ENCODE assay signal across 10 mouse cellular contexts in the genomic region with DNA sequence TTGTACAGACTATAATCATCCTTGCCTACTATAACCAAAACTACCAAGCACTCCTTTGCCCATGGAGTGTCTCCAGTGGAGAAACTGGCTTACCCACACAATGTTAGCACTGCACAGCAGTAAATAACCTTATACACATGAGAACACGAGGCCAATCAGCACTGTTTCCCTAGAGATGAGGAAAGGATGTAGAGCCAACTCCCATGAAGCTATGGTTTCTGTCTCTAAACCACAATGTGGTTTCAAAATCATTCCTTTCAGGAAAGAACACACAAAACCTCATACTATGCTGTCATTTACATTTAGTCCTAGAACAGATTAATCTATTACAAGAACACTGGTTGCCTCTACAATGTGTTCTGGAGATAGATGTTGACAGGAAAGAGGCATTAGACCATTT. TPM values are rescaled to one million over a fixed set of nuclear protein-coding genes. Genes with fewer than 3 reads are reported as not detected.
A peak's percentile ranks its signal among the peaks of the same experiment; 100 is the strongest.
DNase-seq lines count a peak whose midpoint lies in the region; ATAC-seq lines count a peak whose summit lies in the region.
"Had no signal": no experiment of that assay in that cellular context is flagged by ENCODE, and none has a peak within 500 bp of the region (broad histone marks: within the 10 kb centered on the region; RNA-seq: fewer than 3 reads in every experiment).

No protein-coding gene starts in this region.

- H3K9me3 ChIP-seq in liver, embryonic 11.5 days (ENCODE audit: control insufficient read depth, low read length): no peaks in the 10 kb centered on the region
- no peaks in the 10 kb centered on the region for H3K9me3 ChIP-seq in hindbrain, embryonic 13.5 days
- no peaks in the 10 kb centered on the region for H3K9me3 ChIP-seq in midbrain, embryonic 16.5 days (replicated peaks; ENCODE audit: control insufficient read depth, low read length, poor library complexity, severe bottlenecking)

- H3K27ac ChIP-seq in liver, embryonic 11.5 days (ENCODE audit: low read depth, low read length): no peak overlapping the region
- H3K27ac ChIP-seq in hindbrain, embryonic 13.5 days: no peak overlapping the region
- H3K27ac ChIP-seq in midbrain, embryonic 16.5 days (ENCODE audit: low read length): no peak overlapping the region

- peak overlapping the region; percentile 82; the same call in 1 of the 2 replicates for H3K4me3 ChIP-seq in liver, embryonic 11.5 days (ENCODE audit: low read depth, low read length)
- H3K4me3 ChIP-seq in hindbrain, embryonic 13.5 days: peak overlapping the region; percentile 87; the same call in 1 of the 2 replicates
- H3K4me3 ChIP-seq in midbrain, embryonic 16.5 days (ENCODE audit: low read depth, low read length): no peak overlapping the region

- WGBS in liver, embryonic 11.5 days: 52% methylated on average over 1 of the region's 1 CpGs
- WGBS in hindbrain, embryonic 13.5 days: 71% methylated on average over 1 of the region's 1 CpGs
- WGBS in midbrain, embryonic 16.5 days: 58% methylated on average over 1 of the region's 1 CpGs

- no peak overlapping the region for H3K9ac ChIP-seq in liver, embryonic 11.5 days (ENCODE audit: low read depth, low read length)
- no peak overlapping the region for H3K9ac ChIP-seq in hindbrain, embryonic 13.5 days
- H3K9ac ChIP-seq in midbrain, embryonic 16.5 days (ENCODE audit: low read depth, low read length): no peak overlapping the region

- H3K27me3 ChIP-seq in liver, embryonic 11.5 days (replicated peaks; ENCODE audit: control insufficient read depth, insufficient read depth, low read length): no peaks in the 10 kb centered on the region
- H3K27me3 ChIP-seq in hindbrain, embryonic 13.5 days: no peaks in the 10 kb centered on the region
- H3K27me3 ChIP-seq in midbrain, embryonic 16.5 days (ENCODE audit: control insufficient read depth, insufficient read depth, low read depth, low read length): no peaks in the 10 kb centered on the region

- DNase-seq in liver, embryonic 11.5 days (ENCODE audit: low spot score): no peak
- DNase-seq in liver: no peak
- no peak for DNase-seq in embryo, embryonic 9.5 days (ENCODE audit: extremely low spot score)
- DNase-seq in right cerebral cortex, postnatal 25 days: no peak
- DNase-seq: cerebellum, adult 11-12 months; kidney, adult 9 months had no signal

- peak overlapping the region; percentile 94 for H3K4me2 ChIP-seq in liver, embryonic 11.5 days
- H3K4me2 ChIP-seq in hindbrain, embryonic 13.5 days: peak overlapping the region; percentile 99
- H3K4me2 ChIP-seq in midbrain, embryonic 16.5 days (ENCODE audit: low read length): peak overlapping the region; percentile 63

- H3K4me1 ChIP-seq in liver, embryonic 11.5 days (replicated peaks; ENCODE audit: control insufficient read depth, insufficient read depth, low read length): peaks cover 11% of the 10 kb centered on the region
- H3K4me1 ChIP-seq in hindbrain, embryonic 13.5 days (replicated peaks): peaks cover 19% of the 10 kb centered on the region
- peaks cover 9% of the 10 kb centered on the region for H3K4me1 ChIP-seq in midbrain, embryonic 16.5 days (ENCODE audit: control insufficient read depth, insufficient read depth, low read length)

- no peak for ATAC-seq in liver, embryonic 11.5 days (replicated peaks; ENCODE audit: low FRiP score)
- peak; percentile 31; the same call in 1 of the 2 replicates for ATAC-seq in common myeloid progenitor, adult 5-6 weeks (replicated peaks; ENCODE audit: low read depth, poor library complexity, severe bottlenecking)
- no peak for ATAC-seq in hindbrain, embryonic 13.5 days (ENCODE audit: low FRiP score)
- no peak for ATAC-seq in midbrain, embryonic 16.5 days

- H3K36me3 ChIP-seq in liver, embryonic 11.5 days (ENCODE audit: control insufficient read depth, insufficient read depth, low read length): peaks cover 6% of the 10 kb centered on the region; the same call in 1 of the 2 replicates
- H3K36me3 ChIP-seq in hindbrain, embryonic 13.5 days: peaks cover 22% of the 10 kb centered on the region
- peaks cover 15% of the 10 kb centered on the region for H3K36me3 ChIP-seq in midbrain, embryonic 16.5 days (ENCODE audit: control insufficient read depth, insufficient read depth, low read length)

RNA-seq across cellular contexts. Expression of a gene that starts 1.0 kb away (rescaled TPM):
- 52.1 and 58.7 TPM in 2 replicates for polyA plus RNA-seq in liver, embryonic 11.5 days (2014; fragmentation: Nextera tagmentation; extraction: Ambion mirVana)
- 30.6 and 33.2 TPM in 2 replicates for total RNA-seq in common myeloid progenitor, adult 5-6 weeks (2017)
- 67.3 and 71.1 TPM in 2 replicates for polyA plus RNA-seq in hindbrain, embryonic 13.5 days (2015; fragmentation: Nextera tagmentation; extraction: Ambion mirVana)
- 87.7 and 97.0 TPM in 2 replicates for polyA plus RNA-seq in midbrain, embryonic 16.5 days (2015; fragmentation: Nextera tagmentation; extraction: Ambion mirVana)

RNA-seq across cellular contexts. Expression of a gene that starts 10.4 kb away (rescaled TPM):
- 2.1 TPM in 2 replicates for polyA plus RNA-seq in liver, embryonic 11.5 days (2014; fragmentation: Nextera tagmentation; extraction: Ambion mirVana)
- total RNA-seq in common myeloid progenitor, adult 5-6 weeks (2017): 0.18 TPM in 1 of 2 replicates, not detected in the other
- 12.0 and 13.8 TPM in 2 replicates for polyA plus RNA-seq in hindbrain, embryonic 13.5 days (2015; fragmentation: Nextera tagmentation; extraction: Ambion mirVana)
- polyA plus RNA-seq in midbrain, embryonic 16.5 days (2015; fragmentation: Nextera tagmentation; extraction: Ambion mirVana): 16.6 and 17.8 TPM in 2 replicates

RNA-seq across cellular contexts. Expression of a gene that starts 22.8 kb away (rescaled TPM):
- polyA plus RNA-seq in liver, embryonic 11.5 days (2014; fragmentation: Nextera tagmentation; extraction: Ambion mirVana): not detected in 2 replicates
- not detected in 2 replicates for total RNA-seq in common myeloid progenitor, adult 5-6 weeks (2017)
- polyA plus RNA-seq in hindbrain, embryonic 13.5 days (2015; fragmentation: Nextera tagmentation; extraction: Ambion mirVana): 0.18 TPM in 1 of 2 replicates, not detected in the other
- not detected in 2 replicates for polyA plus RNA-seq in midbrain, embryonic 16.5 days (2015; fragmentation: Nextera tagmentation; extraction: Ambion mirVana)
- polyA plus RNA-seq: lung, embryonic 16.5 days had no signal

RNA-seq across cellular contexts. Expression of a gene that starts 35.6 kb away (rescaled TPM):
- 4.4 and 7.4 TPM in 2 replicates for polyA plus RNA-seq in liver, embryonic 11.5 days (2014; fragmentation: Nextera tagmentation; extraction: Ambion mirVana)
- total RNA-seq in common myeloid progenitor, adult 5-6 weeks (2017): 0.46 TPM in 1 of 2 replicates, not detected in the other
- polyA plus RNA-seq in hindbrain, embryonic 13.5 days (2015; fragmentation: Nextera tagmentation; extraction: Ambion mirVana): 5.0 and 5.9 TPM in 2 replicates
- polyA plus RNA-seq in midbrain, embryonic 16.5 days (2015; fragmentation: Nextera tagmentation; extraction: Ambion mirVana): 7.5 and 8.2 TPM in 2 replicates

RNA-seq across cellular contexts. Expression of a gene that starts 39.6 kb away (rescaled TPM):
- 49.1 and 52.8 TPM in 2 replicates for polyA plus RNA-seq in liver, embryonic 11.5 days (2014; fragmentation: Nextera tagmentation; extraction: Ambion mirVana)
- total RNA-seq in common myeloid progenitor, adult 5-6 weeks (2017): 8.9 and 13.4 TPM in 2 replicates
- polyA plus RNA-seq in hindbrain, embryonic 13.5 days (2015; fragmentation: Nextera tagmentation; extraction: Ambion mirVana): 84.3 and 85.3 TPM in 2 replicates
- 86.7 and 90.0 TPM in 2 replicates for polyA plus RNA-seq in midbrain, embryonic 16.5 days (2015; fragmentation: Nextera tagmentation; extraction: Ambion mirVana)
